Mouse (Mus musculus) myocyte (in vitro differentiated cells): ENCODE results near the gene Gm49373. TPM values are rescaled to one million over a fixed set of nuclear protein-coding genes. Genes with fewer than 3 reads are reported as not detected.

Experiments
- H3K27me3 ChIP-seq: one replicate; pipeline ENCODE4 v1.6.1; 2011; ENCODE audit not compliant: control insufficient read depth, insufficient read depth, insufficient read length
- H3K36me3 ChIP-seq: one replicate; pipeline ENCODE4 v1.6.1; 2011; ENCODE audit not compliant: control insufficient read depth, insufficient read depth
- H3K4me2 ChIP-seq: one replicate; pipeline ENCODE4 v1.6.1; 2011; ENCODE audit warnings: low read depth, control low read depth
- H3K4me3 ChIP-seq: one replicate; pipeline ENCODE4 v1.5.1; 2011; ENCODE audit warnings: mild to moderate bottlenecking, control low read depth, moderate library complexity
- H3K79me2 ChIP-seq: one replicate; pipeline ENCODE4 v1.6.1; 2011; ENCODE audit not compliant: control insufficient read depth, insufficient read depth
- H3ac ChIP-seq: one replicate; pipeline ENCODE4 v1.6.1; 2011; ENCODE audit not compliant: control insufficient read depth, insufficient read length
- CEBPB ChIP-seq: IDR thresholded peaks from 2 replicates; pipeline ENCODE4 v1.6.1; 2011; ENCODE audit warnings: mild to moderate bottlenecking, moderate library complexity; ENCODE audit not compliant: poor library complexity, insufficient read depth, severe bottlenecking
- E2F4 ChIP-seq: IDR thresholded peaks from one replicate; pipeline ENCODE4 v1.6.1; 2011; ENCODE audit warnings: mild to moderate bottlenecking, control low read depth, moderate library complexity; ENCODE audit not compliant: insufficient read depth
- MAX ChIP-seq: IDR thresholded peaks from one replicate; pipeline ENCODE4 v1.6.1; 2011; ENCODE audit warnings: low read depth, mild to moderate bottlenecking, control low read depth
- MYOD1 ChIP-seq, 3 experiments: IDR thresholded peaks; one replicate each; pipeline ENCODE4 v1.6.1; 2011; ENCODE audit warnings: control low read depth in 2 of 3, low read depth in 2 of 3, mild to moderate bottlenecking in 2 of 3, moderate library complexity in 1 of 3; ENCODE audit not compliant: insufficient read length in 2 of 3, control insufficient read depth in 1 of 3
- MYOG ChIP-seq, 3 experiments: IDR thresholded peaks; one replicate each; pipeline ENCODE4 v1.6.1; 2011; ENCODE audit warnings: control low read depth in 2 of 3, low read depth in 2 of 3, mild to moderate bottlenecking in 2 of 3; ENCODE audit not compliant: insufficient read length in 2 of 3, control insufficient read depth in 1 of 3, insufficient read depth in 1 of 3
- POLR2A ChIP-seq: IDR thresholded peaks from one replicate; pipeline ENCODE4 v1.6.1; 2011; ENCODE audit warnings: low read depth, mild to moderate bottlenecking, control low read depth, moderate library complexity; ENCODE audit not compliant: insufficient read length
- POLR2AphosphoS2 ChIP-seq: IDR thresholded peaks from one replicate; pipeline ENCODE4 v1.6.1; 2011; ENCODE audit warnings: low read depth, control low read depth; ENCODE audit not compliant: insufficient read length
- REST ChIP-seq: IDR thresholded peaks from one replicate; pipeline ENCODE4 v1.6.1; 2011; ENCODE audit warnings: mild to moderate bottlenecking, control low read depth, moderate library complexity; ENCODE audit not compliant: insufficient read depth, insufficient read length
- SRF ChIP-seq: IDR thresholded peaks from one replicate; pipeline ENCODE4 v1.6.1; 2011; ENCODE audit warnings: low read depth; ENCODE audit not compliant: control insufficient read depth, insufficient read length
- TCF12 ChIP-seq: IDR thresholded peaks from one replicate; pipeline ENCODE4 v1.6.1; 2011; ENCODE audit warnings: mild to moderate bottlenecking, control low read depth; ENCODE audit not compliant: poor library complexity, insufficient read depth, severe bottlenecking
- TCF3 ChIP-seq: IDR thresholded peaks from one replicate; pipeline ENCODE4 v1.6.1; 2011; ENCODE audit warnings: low read depth, control low read depth; ENCODE audit not compliant: insufficient read length
- USF1 ChIP-seq: IDR thresholded peaks from one replicate; pipeline ENCODE4 v1.6.1; 2011; ENCODE audit warnings: low read depth, mild to moderate bottlenecking, control low read depth, moderate library complexity
- polyA plus RNA-seq: library from polyadenylated mRNA; unstranded; fragments of >200 nt; fragmentation: generic; extraction: Trizol; gene quantifications from one replicate; pipeline ENCODE4 v1.2.1, GENCODE M21; 2012; ENCODE audit warnings: missing spikeins

Gm49373 gene
- polyA plus RNA-seq, 1 experiment = 0.42 TPM

DNA sequence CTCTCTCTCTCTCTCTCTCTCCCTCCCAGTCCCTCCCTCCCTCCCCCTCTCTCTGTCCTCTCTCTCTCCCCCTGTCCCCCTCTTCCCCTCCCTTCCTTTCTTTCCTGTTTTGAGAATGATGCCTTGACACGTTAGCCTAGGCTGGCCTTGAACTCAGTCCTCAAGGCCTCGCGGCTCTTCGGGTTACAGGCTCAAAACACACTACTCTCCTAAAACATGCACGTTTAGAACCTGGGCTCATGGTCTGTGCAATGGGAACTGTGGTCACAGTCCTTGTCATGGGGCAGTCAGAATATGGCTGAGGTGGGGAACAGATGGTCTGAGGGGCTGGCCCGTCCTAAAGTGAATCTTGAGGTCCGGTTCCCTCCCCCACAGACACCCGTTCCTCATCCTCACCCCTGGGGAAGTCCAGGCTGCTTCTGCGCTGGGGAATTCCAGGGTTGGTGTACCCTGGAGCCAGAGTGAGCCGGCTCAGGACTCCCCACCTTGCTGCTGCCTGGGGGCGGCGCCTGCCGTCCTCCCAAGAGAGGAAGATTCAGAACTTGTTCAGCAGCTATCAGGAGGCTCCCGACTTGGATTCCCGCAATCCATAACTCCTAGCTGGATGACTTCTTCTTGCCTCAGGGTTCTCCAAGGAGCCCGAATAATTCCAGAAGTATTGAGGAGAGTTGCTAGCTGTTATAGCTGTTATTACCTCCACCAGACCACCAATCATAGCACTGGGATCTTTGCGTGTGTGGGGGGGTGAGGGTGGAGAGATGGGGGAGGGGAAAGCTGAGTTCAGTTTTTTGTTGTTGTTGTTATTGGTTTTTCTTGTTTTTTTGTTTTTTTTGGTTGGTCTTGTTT, 56.3 kb downstream of the Gm49373 start:
- H3K36me3 ChIP-seq = no peaks in the 10 kb centered on the region
- H3K4me2 ChIP-seq = no peak overlapping the region
- TF ChIP-seq SRF (no peak), MYOG (IDR thresholded peaks at IDR 0.05; ENCODE audit: control insufficient read depth in 1 of 3, insufficient read depth in 1 of 3, insufficient read length in 2 of 3, low read depth in 2 of 3) (no peak), E2F4 (no peak), REST (no peak)
- no peak overlapping the region for H3K4me3 ChIP-seq
- no peaks in the 10 kb centered on the region for H3K79me2 ChIP-seq
- peaks cover 33% of the 10 kb centered on the region for H3K27me3 ChIP-seq
- no peak overlapping the region for H3ac ChIP-seq

- TF ChIP-seq CEBPB (no peak), MYOD1 (IDR thresholded peaks at IDR 0.05; ENCODE audit: control insufficient read depth in 1 of 3, insufficient read length in 2 of 3, low read depth in 2 of 3) (no peak), E2F4 (no peak), MYOG (IDR thresholded peaks at IDR 0.05; ENCODE audit: control insufficient read depth in 1 of 3, insufficient read depth in 1 of 3, insufficient read length in 2 of 3, low read depth in 2 of 3) (no peak), TCF12 (no peak), TCF3 (no peak), MAX (no peak), SRF (no peak), USF1 (no peak), POLR2A (no peak), POLR2AphosphoS2 (no peak), REST (no peak)
- Histone ChIP-seq H3K4me3 (no peak within 1 kb of the TSS), H3K36me3 (no peaks in the 10 kb centered on the region), H3K4me2 (no peak within 1 kb of the TSS), H3K79me2 (no peaks in the 10 kb centered on the region), H3K27me3 (peaks cover 33% of the 10 kb centered on the region), H3ac (no peak within 1 kb of the TSS)
Measured at GRCm38 (mm10) chr9:21015571-21016130, 57.2 kb downstream of the Gm49373 start, which contains the start of gene Icam1. Gene Icam1 (plus strand): TSS chr9:21015985.

DNA sequence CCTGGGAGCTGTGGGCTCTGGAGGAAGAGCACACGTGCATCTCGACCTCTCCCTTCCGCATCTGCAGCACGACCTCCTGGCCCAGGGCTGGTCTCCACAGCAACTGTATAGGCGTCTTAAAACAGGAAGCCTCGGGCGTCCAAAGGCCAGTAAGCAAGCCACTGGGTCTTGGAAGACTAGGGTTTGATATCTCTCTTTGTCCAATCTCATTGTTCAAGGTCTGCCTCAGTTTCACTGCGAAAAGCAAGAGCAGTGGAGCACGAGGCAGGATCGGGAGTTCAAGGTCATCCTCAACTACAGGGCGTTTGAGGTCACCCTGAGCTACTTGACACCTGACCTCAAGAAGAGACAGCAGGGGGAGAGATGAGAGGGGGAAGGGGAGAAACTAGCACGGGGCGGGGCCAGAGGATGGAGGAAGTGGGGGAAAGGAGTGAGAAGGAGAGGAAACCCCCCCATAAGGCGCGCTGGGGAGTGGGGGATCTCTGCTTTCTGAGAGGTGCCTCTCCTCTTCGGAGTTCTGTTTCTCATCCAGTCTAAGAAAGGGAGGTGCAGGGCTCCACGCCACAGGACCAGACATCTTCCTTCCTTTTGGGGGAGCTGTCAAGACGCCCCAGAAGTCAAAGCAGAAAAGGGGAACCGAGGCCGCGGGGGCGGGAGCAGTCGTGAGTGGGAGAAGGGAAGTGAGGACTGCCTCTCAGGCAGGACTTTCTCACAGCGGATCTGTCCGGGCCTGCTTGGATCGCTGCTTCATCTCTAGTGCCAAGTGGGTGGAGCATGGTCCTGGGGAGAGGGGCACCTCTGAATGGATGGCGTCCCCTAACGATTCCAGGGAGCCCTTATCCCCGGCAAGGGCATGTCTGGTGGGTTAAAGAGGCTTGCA, 58.0 kb downstream of the Gm49373 start:
- no peak for TF ChIP-seq REST
- no peak for TF ChIP-seq POLR2A
- Histone ChIP-seq H3K4me3 (no peak overlapping the region), H3K36me3 (no peaks in the 10 kb centered on the region), H3K79me2 (no peaks in the 10 kb centered on the region), H3K27me3 (peaks cover 33% of the 10 kb centered on the region), H3K4me2 (no peak overlapping the region), H3ac (no peak overlapping the region)

Other genes starting within 250 kb of the Gm49373 start
- 4.6 TPM for gene A230050P20Rik, start 204.5 kb downstream of the Gm49373 start, polyA plus RNA-seq
- gene Angptl6, start 193.4 kb downstream of the Gm49373 start, polyA plus RNA-seq = 12.6 TPM
- 44.3 TPM for gene Ppan, start 184.9 kb downstream of the Gm49373 start, polyA plus RNA-seq
- gene Eif3g, start 174.5 kb downstream of the Gm49373 start, polyA plus RNA-seq = 202 TPM
- 22.1 TPM for gene Dnmt1, start 113.2 kb downstream of the Gm49373 start, polyA plus RNA-seq
- gene S1pr2, start 96.3 kb downstream of the Gm49373 start, polyA plus RNA-seq = 5.5 TPM
- 110 TPM for gene Mrpl4, start 70.4 kb downstream of the Gm49373 start, polyA plus RNA-seq
- gene Icam1, start 57.1 kb downstream of the Gm49373 start, polyA plus RNA-seq = 0.06 TPM
- 0.73 TPM for gene Icam4, start 43.7 kb downstream of the Gm49373 start, polyA plus RNA-seq
- 0.25 TPM for gene Icam5, start 41.0 kb downstream of the Gm49373 start, polyA plus RNA-seq
- gene Zglp1, start 6.0 kb downstream of the Gm49373 start, polyA plus RNA-seq = 0.26 TPM
- gene Fdx1l, start 518 bp upstream of the Gm49373 start, polyA plus RNA-seq = 75.0 TPM
- gene Gm38431, start 18.9 kb upstream of the Gm49373 start, polyA plus RNA-seq = 2.2 TPM
- 24.6 TPM for gene Raver1, start 18.9 kb upstream of the Gm49373 start, polyA plus RNA-seq
- gene Tyk2, start 58.1 kb upstream of the Gm49373 start, polyA plus RNA-seq = 11.4 TPM
- 288 TPM for gene Cdc37, start 76.9 kb upstream of the Gm49373 start, polyA plus RNA-seq
- 3.6 TPM for gene Pde4a, start 92.6 kb upstream of the Gm49373 start, polyA plus RNA-seq
- 34.1 TPM for gene Keap1, start 166.3 kb upstream of the Gm49373 start, polyA plus RNA-seq
- gene S1pr5, start 175.3 kb upstream of the Gm49373 start, polyA plus RNA-seq = 0.22 TPM
- 39.8 TPM for gene Atg4d, start 192.2 kb upstream of the Gm49373 start, polyA plus RNA-seq
- 31.4 TPM for gene Kri1, start 214.9 kb upstream of the Gm49373 start, polyA plus RNA-seq
- 53.2 TPM for gene Cdkn2d, start 218.3 kb upstream of the Gm49373 start, polyA plus RNA-seq
- not detected for gene Ap1m2, start 239.2 kb upstream of the Gm49373 start, polyA plus RNA-seq
- gene Slc44a2, start 247.6 kb upstream of the Gm49373 start, polyA plus RNA-seq = 173 TPM